Mouse (Mus musculus): ENCODE results near the gene Dus1l.
"Not testable (repeated sequence)": the region's sequence is repeated elsewhere in the genome, so short reads cannot be mapped to it uniquely, and the experiment has no call there.

The Dus1l gene

GRCm38 (mm10) chr11:120775774-120776469 lies 20.3 kb downstream of the Dus1l start:
- DNase-seq (ENCODE audit: low spot score), result peak; percentile 96

DNA sequence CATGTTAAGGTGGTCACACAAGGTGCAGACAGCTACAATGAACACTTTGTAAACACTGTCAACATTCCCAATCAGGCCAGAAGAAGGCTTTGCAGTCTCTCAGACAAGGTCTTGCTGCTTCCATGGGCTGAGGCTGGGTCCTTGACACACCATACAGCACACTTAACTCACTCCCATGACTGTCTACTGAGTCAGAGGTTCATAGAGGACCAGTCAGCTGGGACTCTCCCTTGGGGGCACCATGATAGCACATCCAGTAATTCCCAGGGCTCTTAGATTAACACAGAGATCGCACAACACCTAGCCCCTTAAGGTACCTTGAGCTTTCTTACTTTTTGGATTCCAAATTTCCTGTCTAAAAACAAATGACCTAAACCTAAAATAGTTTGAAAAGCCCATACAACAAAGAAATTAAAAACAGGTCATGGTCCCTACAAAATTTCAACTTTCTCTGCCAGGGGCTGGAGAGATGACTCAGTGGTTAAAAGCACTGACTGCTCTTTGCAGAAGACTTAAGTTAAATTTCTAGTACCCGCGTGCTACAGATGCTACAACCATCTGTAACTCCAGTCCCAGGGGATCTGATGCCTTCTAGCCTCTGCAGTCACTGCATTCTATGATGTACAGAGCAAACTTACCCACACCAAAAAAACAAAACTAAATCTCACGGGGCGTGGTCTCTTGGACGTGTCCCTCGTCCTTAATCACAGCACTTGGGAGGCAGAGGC lies 22.6 kb downstream of the Dus1l start:
- DNase-seq (ENCODE audit: low spot score), result no peak

GRCm38 (mm10) chr11:120772749-120773148 lies 23.5 kb downstream of the Dus1l start:
- no peak for DNase-seq (ENCODE audit: low spot score)

GRCm38 (mm10) chr11:120768206-120768605 lies 28.0 kb downstream of the Dus1l start:
- DNase-seq (ENCODE audit: low spot score), result no peak

DNA sequence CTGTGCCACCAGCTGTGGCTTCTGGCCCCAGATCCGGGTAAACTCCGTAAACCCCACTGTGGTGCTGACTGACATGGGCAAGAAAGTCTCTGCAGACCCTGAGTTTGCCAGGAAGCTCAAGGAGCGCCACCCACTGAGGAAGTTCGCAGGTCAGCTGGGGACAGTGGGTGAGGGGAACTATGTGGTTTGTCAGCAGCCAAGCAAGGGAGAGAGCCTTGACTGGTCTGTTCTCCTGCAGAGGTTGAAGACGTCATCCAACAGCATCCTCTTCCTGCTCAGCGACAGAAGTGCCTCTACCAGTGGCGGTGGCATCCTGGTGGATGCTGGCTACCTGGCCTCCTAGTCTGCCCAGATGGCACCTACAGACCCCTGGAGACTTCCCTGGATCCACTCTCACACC lies 29.2 kb downstream of the Dus1l start:
- DNase-seq (ENCODE audit: low spot score), result not testable (repeated sequence)

DNA sequence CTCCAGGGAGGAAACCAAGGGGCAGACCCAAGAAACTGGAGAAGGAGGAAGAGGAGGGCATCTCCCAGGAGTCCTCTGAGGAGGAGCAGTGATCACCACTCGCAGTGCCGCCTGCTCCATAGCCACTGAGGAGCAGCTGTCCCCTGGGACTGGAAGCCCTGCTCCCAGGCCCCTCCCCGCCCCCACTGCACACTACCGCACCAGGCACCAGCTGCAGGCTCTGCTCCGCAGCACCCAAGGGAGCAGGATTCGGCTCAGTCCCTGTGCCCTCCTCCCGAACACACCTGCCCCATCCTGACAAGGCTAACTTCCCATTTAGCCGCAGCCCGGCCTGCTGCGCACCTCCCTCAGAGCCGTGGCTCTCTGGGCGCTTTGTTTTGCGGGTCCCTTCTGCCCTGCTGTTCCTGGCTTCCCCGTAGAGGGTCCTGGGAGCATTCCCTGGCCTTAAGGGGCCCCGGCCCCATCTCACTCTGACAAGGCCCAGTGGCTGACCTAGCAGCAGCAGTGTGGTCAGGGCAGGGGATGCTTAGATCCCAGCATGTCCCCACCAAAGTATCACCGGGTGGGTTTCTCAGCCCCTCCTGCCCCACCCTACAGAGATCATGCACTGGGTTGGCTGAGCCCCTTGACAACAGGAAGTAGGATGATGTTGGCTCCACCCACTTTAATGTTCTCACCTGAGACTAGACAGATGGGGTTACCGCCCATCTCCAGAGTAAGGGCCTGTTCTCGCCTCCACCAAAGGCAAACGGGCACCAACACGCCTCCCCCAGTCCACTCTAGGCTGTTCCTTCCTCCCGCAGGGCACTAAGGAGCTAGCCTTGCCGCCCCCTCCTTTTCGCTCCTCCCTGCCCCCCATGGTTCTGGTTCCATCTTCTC lies 32.8 kb downstream of the Dus1l start:
- not testable (repeated sequence) for DNase-seq (ENCODE audit: low spot score)

GRCm38 (mm10) chr11:120762672-120763041 lies 33.5 kb downstream of the Dus1l start, which contains the start of gene Hmga1b:
Hmga1b (plus strand) TSS chr11:120762794.
- DNase-seq (ENCODE audit: low spot score), result not testable (repeated sequence)

DNA sequence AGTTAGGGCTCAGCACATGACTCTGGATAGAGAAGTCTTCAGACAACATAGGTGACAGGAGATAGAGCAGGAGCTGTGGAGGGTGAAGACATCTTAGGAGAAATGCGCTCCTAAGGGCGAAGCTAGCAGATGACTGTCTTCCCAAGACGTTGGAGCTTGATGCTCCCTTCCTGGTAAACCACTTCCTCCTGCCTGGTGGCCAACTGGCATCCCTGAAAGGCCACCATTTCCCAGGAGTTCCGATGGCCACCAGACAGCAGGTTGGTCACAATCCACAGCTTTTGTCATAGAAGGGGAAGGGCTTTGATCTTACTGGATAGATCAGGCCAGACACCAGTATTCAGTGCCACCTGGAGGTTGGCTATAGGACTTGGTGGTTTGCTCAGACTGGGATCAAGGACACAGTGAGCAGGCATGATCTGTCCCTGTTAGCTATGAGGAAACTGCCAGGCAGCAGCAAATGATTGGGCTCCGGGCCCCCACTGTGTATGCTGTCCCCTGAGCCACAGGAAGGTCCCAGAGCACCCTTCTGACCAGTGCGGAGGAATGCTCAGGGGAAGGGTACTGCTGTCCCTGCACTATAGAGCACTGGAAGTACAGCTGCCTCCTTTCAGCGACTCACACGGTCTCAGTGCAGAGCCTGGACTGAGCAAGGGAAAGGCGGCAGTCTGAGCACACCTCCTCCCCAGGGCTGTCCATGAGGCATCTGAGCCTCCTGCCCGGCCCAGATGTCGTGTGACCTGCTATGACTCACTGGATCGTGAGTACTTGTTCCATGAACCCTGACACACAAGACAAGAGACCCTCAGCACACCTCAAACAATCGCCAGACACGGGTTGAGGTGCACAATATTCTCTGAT lies 34.2 kb downstream of the Dus1l start:
- DNase-seq (ENCODE audit: low spot score), result no peak

GRCm38 (mm10) chr11:120760236-120760635 lies 36.0 kb downstream of the Dus1l start:
- no peak for DNase-seq (ENCODE audit: low spot score)

- no peak for DNase-seq (ENCODE audit: low spot score)
Measured at GRCm38 (mm10) chr11:120751606-120752005, 44.6 kb downstream of the Dus1l start.

DNA sequence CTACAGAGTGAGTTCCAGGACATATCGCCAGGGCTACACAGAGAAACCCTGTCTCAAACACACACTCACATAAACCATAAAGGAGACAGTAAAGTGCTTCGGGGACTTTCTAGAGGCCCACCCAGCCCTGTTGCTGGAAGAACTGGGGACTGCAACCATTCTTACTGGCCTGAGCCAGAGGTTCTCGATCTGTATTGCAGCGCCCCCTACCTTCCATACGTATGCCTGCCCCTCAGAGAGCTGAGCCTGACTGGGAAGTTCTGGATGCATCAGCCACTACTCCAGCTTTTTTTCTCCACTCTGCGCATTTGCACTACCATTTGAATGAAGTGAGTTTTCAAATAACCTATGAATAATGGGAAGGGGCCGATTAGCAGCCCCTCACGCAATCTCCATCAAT lies 46.8 kb downstream of the Dus1l start:
- DNase-seq (ENCODE audit: low spot score), result peak; percentile 18

DNA sequence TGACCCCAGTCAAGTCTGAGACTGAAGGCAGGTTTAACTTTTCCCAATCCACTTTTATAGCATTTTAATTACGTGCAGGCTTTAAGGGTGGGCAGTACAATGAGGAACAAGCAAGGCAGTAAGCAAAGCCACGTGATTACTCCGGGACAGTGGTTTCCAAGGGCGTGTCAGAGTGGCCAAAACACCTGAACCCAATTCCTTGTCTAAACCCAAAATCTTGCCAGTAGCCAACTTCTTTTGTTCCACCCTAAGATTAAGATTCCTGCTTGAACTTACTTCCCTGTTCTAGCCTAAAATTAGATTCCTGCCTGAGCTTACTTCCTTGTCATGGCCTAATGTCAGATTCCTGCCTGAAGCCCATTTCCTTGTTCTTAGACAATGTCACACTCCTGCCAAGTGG lies 48.2 kb downstream of the Dus1l start:
- DNase-seq (ENCODE audit: low spot score), result no peak

DNA sequence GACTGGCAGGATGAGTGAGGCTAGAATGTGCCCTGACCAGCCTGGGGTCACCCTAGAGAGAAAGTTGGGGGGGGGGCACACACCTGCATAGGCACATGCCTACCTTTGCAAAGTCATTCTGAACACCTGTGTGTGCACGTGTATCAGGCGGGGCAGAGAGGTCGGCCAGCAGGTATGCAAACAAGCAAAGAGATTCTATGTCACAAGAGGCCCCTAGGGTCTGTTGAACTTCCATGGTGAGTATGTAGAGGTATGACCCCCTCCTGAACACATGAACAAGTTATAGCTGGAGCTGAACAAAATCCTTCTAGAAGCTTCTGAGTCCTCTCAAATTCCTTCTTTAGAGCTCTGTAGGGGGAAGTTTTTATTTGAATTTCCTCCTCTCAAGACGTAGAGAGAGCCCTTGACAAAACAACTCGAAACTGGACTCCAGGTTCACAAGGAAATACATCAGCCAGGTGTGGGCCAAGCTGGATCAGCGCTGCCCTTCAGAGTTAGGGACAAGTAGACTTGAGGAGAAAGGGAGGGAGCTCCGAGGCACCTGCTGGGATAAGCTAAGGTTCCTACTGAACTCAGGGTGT lies 52.0 kb downstream of the Dus1l start:
- no peak for DNase-seq (ENCODE audit: low spot score)

GRCm38 (mm10) chr11:120740981-120741380 lies 55.2 kb downstream of the Dus1l start:
- no peak for DNase-seq (ENCODE audit: low spot score)

Measured in embryo, embryonic 10.5 days (tissue).